ENCODE assay signal across 8 mouse cellular contexts in the genomic region with DNA sequence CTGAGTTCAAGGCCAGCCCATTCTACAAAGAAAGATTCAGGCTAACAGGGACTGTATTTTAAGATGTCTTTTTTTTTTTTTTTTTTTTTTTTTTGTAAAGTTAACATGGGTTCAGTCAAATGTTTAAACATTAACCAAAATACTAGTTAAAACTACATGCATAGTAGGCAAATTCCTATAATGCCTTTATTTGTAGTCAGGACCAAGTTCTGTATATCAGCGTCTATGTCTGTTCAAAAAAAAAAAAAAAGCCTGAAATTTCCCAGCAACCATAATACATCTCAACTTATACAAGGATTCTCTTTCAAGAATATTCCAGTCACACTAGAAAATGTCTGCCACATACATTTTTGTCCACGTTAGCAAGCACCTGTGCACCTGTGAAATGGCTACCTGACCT. TPM values are rescaled to one million over a fixed set of nuclear protein-coding genes. Genes with fewer than 3 reads are reported as not detected.
DNase-seq lines count a peak whose midpoint lies in the region; ATAC-seq and TF ChIP-seq lines count a peak whose summit lies in the region.

No protein-coding gene starts in this region.

- H3K27ac ChIP-seq in heart, embryonic 16.5 days (ENCODE audit: low read length), result no peak overlapping the region
- H3K27ac ChIP-seq in heart, adult 2 months, result no peak overlapping the region
- no peak overlapping the region for H3K27ac ChIP-seq in embryonic facial prominence, embryonic 13.5 days
- no peak overlapping the region for H3K27ac ChIP-seq in hindbrain, postnatal 0 days
- no peak overlapping the region for H3K27ac ChIP-seq in midbrain, embryonic 13.5 days
- H3K27ac ChIP-seq in thymus, adult 2 months (ENCODE audit: control insufficient read depth, insufficient read depth, low read length), result no peak overlapping the region

- no peaks in the 10 kb centered on the region for H3K9me3 ChIP-seq in heart, embryonic 16.5 days (replicated peaks; ENCODE audit: control insufficient read depth, low read length)
- no peaks in the 10 kb centered on the region for H3K9me3 ChIP-seq in embryonic facial prominence, embryonic 13.5 days
- no peaks in the 10 kb centered on the region for H3K9me3 ChIP-seq in hindbrain, postnatal 0 days (ENCODE audit: low read length)
- no peaks in the 10 kb centered on the region for H3K9me3 ChIP-seq in midbrain, embryonic 13.5 days

- intact Hi-C loops in heart, adult 2 months (cut with DNase I), result loop anchor here (5.0 kb wide), 1 partner anchor 137 kb away; a partner anchor contains a TSS

- H3K79me2 ChIP-seq in heart, adult 2 months (replicated peaks; ENCODE audit: control insufficient read depth, insufficient read depth, low read length), result peaks cover 9% of the 10 kb centered on the region

- peak overlapping the region; percentile 99 for H3K4me3 ChIP-seq in heart, embryonic 16.5 days (ENCODE audit: low read length)
- H3K4me3 ChIP-seq in heart, adult 2 months, result no peak overlapping the region; the same call in 1 of the 2 replicates
- H3K4me3 ChIP-seq in embryonic facial prominence, embryonic 13.5 days, result peak overlapping the region; percentile 95
- peak overlapping the region; percentile 63; the same call in 1 of the 2 replicates for H3K4me3 ChIP-seq in hindbrain, postnatal 0 days (ENCODE audit: low read length)
- peak overlapping the region; percentile 97 for H3K4me3 ChIP-seq in midbrain, embryonic 13.5 days (replicated peaks)
- H3K4me3 ChIP-seq in thymus, adult 2 months (ENCODE audit: control insufficient read depth, insufficient read depth, low read length), result no peak overlapping the region

- ATAC-seq in heart, embryonic 16.5 days (replicated peaks; ENCODE audit: extremely low read depth, insufficient read depth, low FRiP score), result no peak
- no peak for ATAC-seq in embryonic facial prominence, embryonic 13.5 days (ENCODE audit: insufficient number of reproducible peaks, insufficient read depth, low FRiP score, low TSS enrichment, low read depth)
- ATAC-seq in hindbrain, postnatal 0 days, result no peak
- no peak for ATAC-seq in midbrain, embryonic 13.5 days

- no peak for TF ChIP-seq CTCF in heart, adult 2 months (IDR thresholded peaks at IDR 0.05)
- TF ChIP-seq CTCF in hindbrain, postnatal 0 days (IDR thresholded peaks at IDR 0.05; ENCODE audit: low read depth), result no peak
- TF ChIP-seq CTCF in thymus, adult 2 months (IDR thresholded peaks at IDR 0.05; ENCODE audit: borderline replicate concordance, control insufficient read depth, extremely low read depth, insufficient read depth, low read length, poor library complexity), result no peak

- H3K4me2 ChIP-seq in heart, embryonic 16.5 days (ENCODE audit: low read depth, low read length), result peak overlapping the region; percentile 74
- H3K4me2 ChIP-seq in embryonic facial prominence, embryonic 13.5 days, result peak overlapping the region; percentile 65
- H3K4me2 ChIP-seq in hindbrain, postnatal 0 days (ENCODE audit: low read depth, low read length), result peak overlapping the region; percentile 67
- peak overlapping the region; percentile 72 for H3K4me2 ChIP-seq in midbrain, embryonic 13.5 days (replicated peaks)

- no peak for TF ChIP-seq EP300 in heart, adult 2 months (IDR thresholded peaks at IDR 0.05; ENCODE audit: insufficient read depth, low read depth, low read length)

- peaks cover 8% of the 10 kb centered on the region for H3K36me3 ChIP-seq in heart, embryonic 16.5 days (ENCODE audit: control insufficient read depth, insufficient read depth)
- peaks cover 20% of the 10 kb centered on the region for H3K36me3 ChIP-seq in heart, adult 2 months (ENCODE audit: control insufficient read depth, insufficient read depth, low read length)
- H3K36me3 ChIP-seq in embryonic facial prominence, embryonic 13.5 days, result peaks cover 24% of the 10 kb centered on the region
- H3K36me3 ChIP-seq in hindbrain, postnatal 0 days (ENCODE audit: insufficient read depth, low read length), result no peaks in the 10 kb centered on the region
- H3K36me3 ChIP-seq in midbrain, embryonic 13.5 days, result peaks cover 14% of the 10 kb centered on the region
- H3K36me3 ChIP-seq in thymus, adult 2 months (ENCODE audit: control insufficient read depth, insufficient read depth, low read length), result peaks cover 13% of the 10 kb centered on the region

- WGBS in heart, embryonic 16.5 days, result 55% methylated on average over 2 of the region's 2 CpGs
- WGBS in heart, adult 2 months, result 58% methylated on average over 2 of the region's 2 CpGs
- WGBS in embryonic facial prominence, embryonic 13.5 days, result 53% methylated on average over 2 of the region's 2 CpGs
- WGBS in hindbrain, postnatal 0 days, result 48% methylated on average over 2 of the region's 2 CpGs
- 84% methylated on average over 2 of the region's 2 CpGs for whole genome bisulfite sequencing in midbrain, embryonic 13.5 days
- 74% methylated on average over 2 of the region's 2 CpGs for WGBS in thymus, adult 2 months

- no peak for TF ChIP-seq POLR2A in heart, adult 2 months (IDR thresholded peaks at IDR 0.05; ENCODE audit: insufficient read depth, low read depth, low read length)
- TF ChIP-seq POLR2A in thymus, adult 2 months (IDR thresholded peaks at IDR 0.05; ENCODE audit: control insufficient read depth, extremely low read depth, insufficient read depth, low read length, poor library complexity), result no peak

- peaks cover 29% of the 10 kb centered on the region for H3K4me1 ChIP-seq in heart, embryonic 16.5 days (ENCODE audit: control insufficient read depth, insufficient read depth, low read length)
- H3K4me1 ChIP-seq in heart, adult 2 months (ENCODE audit: control insufficient read depth, insufficient read depth, low read length), result peaks cover 3% of the 10 kb centered on the region
- H3K4me1 ChIP-seq in embryonic facial prominence, embryonic 13.5 days, result peaks cover 30% of the 10 kb centered on the region
- H3K4me1 ChIP-seq in hindbrain, postnatal 0 days (ENCODE audit: insufficient read depth, low read length), result peaks cover 12% of the 10 kb centered on the region; the same call in 1 of the 2 replicates
- H3K4me1 ChIP-seq in midbrain, embryonic 13.5 days (replicated peaks), result peaks cover 47% of the 10 kb centered on the region
- H3K4me1 ChIP-seq in thymus, adult 2 months (replicated peaks; ENCODE audit: control insufficient read depth, insufficient read depth, low read length), result peaks cover 10% of the 10 kb centered on the region

- no peak for DNase-seq in heart, adult 2 months
- DNase-seq in hindbrain, postnatal 0 days (ENCODE audit: low spot score), result no peak
- DNase-seq in urinary bladder, postnatal 4 days (ENCODE audit: low spot score in 2 of 2), result no peak
- no peak for DNase-seq in thymus, adult 2 months
- DNase-seq in ovary, postnatal 14 days (ENCODE audit: low spot score), result no peak

- peak overlapping the region; percentile 99; the same call in 1 of the 2 replicates for H3K9ac ChIP-seq in heart, embryonic 16.5 days (ENCODE audit: low read length)
- H3K9ac ChIP-seq in heart, adult 2 months (ENCODE audit: low read depth, low read length), result no peak overlapping the region
- peak overlapping the region; percentile 99; the same call in 1 of the 2 replicates for H3K9ac ChIP-seq in embryonic facial prominence, embryonic 13.5 days
- H3K9ac ChIP-seq in hindbrain, postnatal 0 days (replicated peaks; ENCODE audit: low read length), result peak overlapping the region; percentile 85; the same call in 1 of the 2 replicates
- peak overlapping the region; percentile 96; the same call in 1 of the 2 replicates for H3K9ac ChIP-seq in midbrain, embryonic 13.5 days (replicated peaks)

- no peaks in the 10 kb centered on the region for H3K27me3 ChIP-seq in heart, embryonic 16.5 days (ENCODE audit: control insufficient read depth, insufficient read depth, low read length)
- no peaks in the 10 kb centered on the region for H3K27me3 ChIP-seq in heart, adult 2 months (ENCODE audit: control insufficient read depth, insufficient read depth, low read length)
- no peaks in the 10 kb centered on the region for H3K27me3 ChIP-seq in embryonic facial prominence, embryonic 13.5 days
- no peaks in the 10 kb centered on the region for H3K27me3 ChIP-seq in hindbrain, postnatal 0 days (ENCODE audit: insufficient read depth, low read length)
- H3K27me3 ChIP-seq in midbrain, embryonic 13.5 days, result no peaks in the 10 kb centered on the region
- H3K27me3 ChIP-seq in thymus, adult 2 months (ENCODE audit: control insufficient read depth, insufficient read depth, low read length), result no peaks in the 10 kb centered on the region

RNA-seq across cellular contexts. Expression of a gene that starts 1.9 kb away (rescaled TPM):
- 30.0 and 33.6 TPM in 2 replicates for polyA plus RNA-seq in heart, embryonic 16.5 days (2015; fragmentation: Nextera tagmentation; extraction: Ambion mirVana)
- total RNA-seq in heart, adult 2 months (2021), result 10 to 100 TPM; 19.3 to 23.4 TPM
- polyA plus RNA-seq in heart, adult 2 months (2012; rRNA removed), result 6.3 and 12.7 TPM in 2 replicates
- 69.2 and 70.0 TPM in 2 replicates for polyA plus RNA-seq in embryonic facial prominence, embryonic 13.5 days (2015; fragmentation: Nextera tagmentation; extraction: Ambion mirVana)
- total RNA-seq in hindbrain, postnatal 0 days (2014; rRNA removed), result 32.0 and 38.5 TPM in 2 replicates
- polyA plus RNA-seq in hindbrain, postnatal 0 days (2015; fragmentation: Nextera tagmentation; extraction: Ambion mirVana), result 32.7 and 33.0 TPM in 2 replicates
- 65.6 and 65.8 TPM in 2 replicates for polyA plus RNA-seq in midbrain, embryonic 13.5 days (2015; fragmentation: Nextera tagmentation; extraction: Ambion mirVana)
- polyA plus RNA-seq in thymus, adult 2 months (2012; rRNA removed), result 40.3 and 44.2 TPM in 2 replicates

RNA-seq across cellular contexts. Expression of a gene that starts 47.3 kb away (rescaled TPM):
- polyA plus RNA-seq in heart, embryonic 16.5 days (2015; fragmentation: Nextera tagmentation; extraction: Ambion mirVana), result 2.1 and 5.3 TPM in 2 replicates
- total RNA-seq in heart, adult 2 months (2021), result under 1 TPM; 0.52 to 0.86 TPM
- 1.6 and 709 TPM in 2 replicates for polyA plus RNA-seq in heart, adult 2 months (2012; rRNA removed)
- polyA plus RNA-seq in embryonic facial prominence, embryonic 13.5 days (2015; fragmentation: Nextera tagmentation; extraction: Ambion mirVana), result not detected in 2 replicates
- total RNA-seq in hindbrain, postnatal 0 days (2014; rRNA removed), result not detected in 2 replicates
- polyA plus RNA-seq in hindbrain, postnatal 0 days (2015; fragmentation: Nextera tagmentation; extraction: Ambion mirVana), result 0.33 and 0.55 TPM in 2 replicates
- polyA plus RNA-seq in midbrain, embryonic 13.5 days (2015; fragmentation: Nextera tagmentation; extraction: Ambion mirVana), result not detected in 2 replicates
- polyA plus RNA-seq in thymus, adult 2 months (2012; rRNA removed), result 3.0 and 7.8 TPM in 2 replicates

Comparison
In these comparisons a context has a peak if more than half of its experiments do, and no peak if none do; other contexts are left out.
1. H3K4me3 ChIP-seq: peak in heart, embryonic 16.5 days (single experiment), embryonic facial prominence, embryonic 13.5 days (single experiment), hindbrain, postnatal 0 days (single experiment) and midbrain, embryonic 13.5 days (single experiment); none in heart, adult 2 months (single experiment) and thymus, adult 2 months (single experiment).
2. Peak in every context shown above with its lines, with median percentiles within 50 percentile points of each other: H3K4me2 ChIP-seq.